Mouse (Mus musculus) kidney, adult 2 months (tissue): ENCODE measurements at regions not wholly inside any gene's neighbourhood (a gene's known extent, or its start where the extent isn't known, plus 50 kb on each side); places are given as distances from the start of the nearest gene placed in this dataset.
"Not testable (repeated sequence)": the region's sequence is repeated elsewhere in the genome, so short reads cannot be mapped to it uniquely, and the experiment has no call there.

Source experiments
- DNase-seq: peaks from one replicate; pipeline ENCODE4 v3.0.0; 2021
- H3K27ac ChIP-seq: fragments of 200-500 bp; 2 replicates; pipeline ENCODE4 v1.5.1; 2012; ENCODE audit warnings: low read depth, low read length, control low read depth, inconsistent platforms; ENCODE audit not compliant: insufficient read depth
- H3K27me3 ChIP-seq: fragments of 200-500 bp; replicated peaks from 2 replicates; pipeline ENCODE4 v1.6.1; 2012; ENCODE audit warnings: mild to moderate bottlenecking, moderate library complexity, low read length, inconsistent platforms; ENCODE audit not compliant: control insufficient read depth, insufficient read depth
- H3K36me3 ChIP-seq: fragments of 200-500 bp; 2 replicates; pipeline ENCODE4 v1.6.1; 2012; ENCODE audit warnings: mild to moderate bottlenecking, moderate library complexity, low read length, inconsistent platforms; ENCODE audit not compliant: control insufficient read depth, insufficient read depth
- H3K4me1 ChIP-seq: fragments of 200-500 bp; 2 replicates; pipeline ENCODE4 v1.6.1; 2011; ENCODE audit warnings: low read length; ENCODE audit not compliant: control insufficient read depth, insufficient read depth
- H3K4me3 ChIP-seq: fragments of 200-500 bp; 2 replicates; pipeline ENCODE4 v1.5.1; 2011; ENCODE audit warnings: mild to moderate bottlenecking, low read depth, low read length, control low read depth; ENCODE audit not compliant: insufficient read depth
- CTCF ChIP-seq: fragments of 200-500 bp; conservative IDR thresholded peaks from 2 replicates; pipeline ENCODE4 v1.5.1; 2011; ENCODE audit warnings: low read depth, mild to moderate bottlenecking, control low read depth, low read length, moderate library complexity, mixed read lengths; ENCODE audit not compliant: insufficient read depth, insufficient read length
- POLR2A ChIP-seq: fragments of 200-500 bp; IDR thresholded peaks from one replicate; pipeline ENCODE4 v1.6.1; 2011; ENCODE audit warnings: low read depth, low read length, control low read depth
- WGBS: fragments of 180-500 bp; shearing (Covaris S2); methylation state at CpG from one replicate; pipeline ENCODE4 v1.1.7; 2018; 5-methylcytosine and 5-hydroxymethylcytosine counted together

DNA sequence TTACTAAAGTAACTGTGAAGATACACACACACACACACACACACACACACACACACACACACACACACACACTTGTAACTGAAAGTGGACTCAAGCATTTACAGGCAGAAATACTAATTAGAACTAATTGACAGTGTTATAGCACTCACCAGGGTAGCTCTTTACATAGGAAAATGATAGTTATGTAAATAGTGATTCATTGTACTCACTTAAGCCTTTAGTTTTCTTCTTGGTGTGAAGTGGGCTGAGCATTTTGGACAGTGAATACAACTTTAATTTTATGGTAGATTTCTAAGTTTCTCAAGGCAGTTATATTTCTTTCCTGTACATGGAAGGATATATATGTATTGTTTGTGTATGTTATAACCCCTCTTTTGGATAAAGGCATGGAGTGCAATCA, 704.5 kb upstream of the Nr2f1 start:
- Histone ChIP-seq H3K27me3 (no peaks in the 10 kb centered on the region), H3K4me3 (no peak overlapping the region), H3K4me1 (no peaks in the 10 kb centered on the region), H3K36me3 (no peaks in the 10 kb centered on the region), H3K27ac (no peak overlapping the region)
- TF ChIP-seq CTCF: no peak
- no peak for TF ChIP-seq POLR2A
- DNase-seq: no peak

DNA sequence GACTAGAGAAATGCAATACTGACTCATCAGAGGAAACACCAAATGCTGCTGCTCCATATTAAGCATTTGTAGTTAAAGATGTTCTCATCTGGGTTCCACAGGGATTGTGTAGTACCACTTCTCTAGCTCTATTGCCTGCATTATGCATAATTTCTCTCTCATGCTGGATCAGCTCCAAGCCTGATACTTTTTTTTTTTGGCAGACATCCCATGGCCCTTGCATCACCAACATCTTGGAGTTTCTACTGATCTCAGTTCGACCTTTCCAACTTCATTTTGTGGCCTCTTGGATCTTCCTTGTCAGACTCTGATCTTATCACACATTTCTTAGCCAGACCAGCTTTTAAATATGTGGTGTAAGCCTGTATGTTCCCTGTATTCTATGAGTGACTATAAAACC, 701.1 kb upstream of the Nr2f1 start:
- Histone ChIP-seq H3K27ac (no peak overlapping the region), H3K4me3 (no peak overlapping the region), H3K27me3 (no peaks in the 10 kb centered on the region), H3K36me3 (no peaks in the 10 kb centered on the region), H3K4me1 (no peaks in the 10 kb centered on the region)
- 59% methylated on average over 1 of the region's 1 CpGs for WGBS
- TF ChIP-seq POLR2A (no peak), CTCF (no peak)
- no peak for DNase-seq

DNA sequence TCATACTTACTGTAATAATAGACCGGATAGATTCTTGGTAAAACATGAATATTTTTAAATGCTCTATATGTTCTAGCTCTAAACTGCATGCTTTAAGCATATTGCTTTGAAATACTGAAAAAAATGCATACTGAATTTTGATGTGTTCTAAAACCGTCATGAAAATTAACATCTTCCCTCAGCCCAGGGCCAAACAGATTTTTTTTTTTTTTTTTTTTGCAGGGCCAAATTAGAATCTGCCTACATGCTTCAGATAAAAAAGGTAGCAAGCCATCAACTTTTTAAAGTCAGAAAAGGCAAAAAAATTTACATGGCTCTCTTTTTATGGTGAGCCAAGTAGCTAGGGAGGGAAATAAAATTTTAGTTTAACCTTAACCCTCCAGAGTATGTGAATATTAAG, 692.7 kb upstream of the Nr2f1 start:
- Histone ChIP-seq H3K4me1 (no peaks in the 10 kb centered on the region), H3K4me3 (no peak overlapping the region), H3K36me3 (no peaks in the 10 kb centered on the region), H3K27me3 (no peaks in the 10 kb centered on the region), H3K27ac (no peak overlapping the region)
- TF ChIP-seq CTCF (no peak), POLR2A (no peak)
- WGBS: 85% methylated on average over 2 of the region's 2 CpGs
- DNase-seq: no peak

DNA sequence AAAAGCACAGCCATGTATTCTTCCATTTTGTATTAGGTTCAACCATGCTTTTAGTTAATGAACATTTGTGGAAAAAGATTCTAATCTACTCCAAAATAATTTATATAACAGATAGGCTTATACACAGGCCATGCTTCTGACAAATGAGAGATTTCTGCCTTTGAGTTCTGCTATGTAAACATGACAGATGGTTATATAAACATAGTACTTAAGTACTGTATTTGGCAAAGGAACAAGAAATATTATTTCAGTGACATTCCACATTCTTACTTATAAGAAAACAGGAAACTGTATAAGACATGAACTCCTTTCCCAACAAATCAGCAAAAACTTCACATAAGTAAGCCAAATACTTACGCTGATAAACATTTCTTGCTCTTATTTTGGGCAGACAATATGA, 683.5 kb upstream of the Nr2f1 start:
- Histone ChIP-seq H3K27me3 (no peaks in the 10 kb centered on the region), H3K36me3 (no peaks in the 10 kb centered on the region), H3K4me3 (no peak overlapping the region), H3K27ac (no peak overlapping the region), H3K4me1 (no peaks in the 10 kb centered on the region)
- 68% methylated on average over 1 of the region's 1 CpGs for WGBS
- TF ChIP-seq CTCF: no peak
- no peak for TF ChIP-seq POLR2A
- DNase-seq: no peak

DNA sequence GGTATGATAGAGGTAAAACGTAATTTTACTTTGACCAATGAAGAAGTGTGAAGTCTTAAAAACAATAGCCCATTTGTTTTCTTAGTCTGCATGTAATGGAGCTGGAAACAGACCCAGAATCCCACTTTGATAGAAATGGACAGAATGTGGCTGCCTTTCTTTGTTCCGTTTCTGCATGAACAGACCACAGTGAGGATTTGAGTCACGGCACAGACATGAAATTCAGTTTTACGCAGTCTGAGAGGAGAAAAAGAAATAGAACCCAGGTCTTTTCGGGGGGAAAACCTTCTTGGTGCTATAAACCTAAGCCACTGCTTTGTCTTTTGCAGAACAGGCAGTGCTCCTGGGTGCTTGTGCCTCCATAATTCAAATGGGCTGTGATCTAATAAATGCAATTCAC, 673.0 kb upstream of the Nr2f1 start:
- H3K27me3 ChIP-seq: no peaks in the 10 kb centered on the region
- H3K36me3 ChIP-seq: no peaks in the 10 kb centered on the region
- H3K4me1 ChIP-seq: no peaks in the 10 kb centered on the region
- no peak for DNase-seq
- no peak overlapping the region for H3K4me3 ChIP-seq
- 59% methylated on average over 5 of the region's 5 CpGs for WGBS
- no peak for TF ChIP-seq CTCF
- TF ChIP-seq POLR2A: no peak
- no peak overlapping the region for H3K27ac ChIP-seq

DNA sequence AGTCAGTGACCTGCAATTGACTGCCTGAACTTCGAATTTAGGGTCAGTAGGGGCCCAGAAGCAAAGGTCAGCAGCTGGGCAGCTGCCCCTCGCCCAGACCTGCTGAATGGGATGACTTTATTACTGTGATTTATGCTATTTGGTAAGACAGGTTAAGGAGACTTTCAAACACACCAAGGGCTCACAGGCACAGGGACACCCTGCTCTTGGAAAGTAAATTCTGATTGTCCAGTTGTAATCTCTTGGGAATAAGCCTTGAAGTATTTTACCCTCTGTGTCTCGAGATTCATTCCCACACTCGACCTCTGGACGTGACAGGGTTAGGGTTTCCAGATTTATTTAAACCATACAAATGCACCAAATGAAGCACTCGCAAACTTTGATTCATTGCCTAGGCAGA, 672.4 kb upstream of the Nr2f1 start:
- 27% methylated on average over 6 of the region's 6 CpGs for WGBS
- no peak for DNase-seq
- H3K4me3 ChIP-seq: no peak overlapping the region
- TF ChIP-seq CTCF (no peak), POLR2A (no peak)
- H3K36me3 ChIP-seq: no peaks in the 10 kb centered on the region
- H3K27me3 ChIP-seq: no peaks in the 10 kb centered on the region
- no peaks in the 10 kb centered on the region for H3K4me1 ChIP-seq
- H3K27ac ChIP-seq: no peak overlapping the region

DNA sequence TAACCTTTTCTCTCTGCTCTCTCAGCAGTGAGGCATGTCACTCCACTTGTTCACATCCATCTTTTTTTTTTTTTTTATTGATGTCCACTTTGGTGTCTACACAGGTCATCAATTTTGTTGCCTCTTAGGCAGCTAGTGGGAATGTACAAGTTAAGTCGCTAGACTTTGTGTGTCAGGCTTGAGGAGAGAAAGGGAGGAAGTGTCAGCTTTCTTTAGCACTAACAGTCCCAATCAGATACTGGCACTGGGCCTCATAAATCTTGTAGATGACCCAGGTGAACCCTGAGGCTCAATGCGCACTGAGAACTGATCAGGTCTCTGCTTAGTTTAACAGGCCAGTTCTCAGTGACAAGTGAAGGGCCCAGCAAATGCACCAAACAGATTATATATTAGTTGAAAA, 671.7 kb upstream of the Nr2f1 start:
- H3K27ac ChIP-seq: no peak overlapping the region
- DNase-seq: no peak
- no peaks in the 10 kb centered on the region for H3K4me1 ChIP-seq
- no peak overlapping the region for H3K4me3 ChIP-seq
- WGBS: 45% methylated on average over 2 of the region's 2 CpGs
- TF ChIP-seq CTCF (no peak), POLR2A (no peak)
- no peaks in the 10 kb centered on the region for H3K27me3 ChIP-seq
- no peaks in the 10 kb centered on the region for H3K36me3 ChIP-seq

DNA sequence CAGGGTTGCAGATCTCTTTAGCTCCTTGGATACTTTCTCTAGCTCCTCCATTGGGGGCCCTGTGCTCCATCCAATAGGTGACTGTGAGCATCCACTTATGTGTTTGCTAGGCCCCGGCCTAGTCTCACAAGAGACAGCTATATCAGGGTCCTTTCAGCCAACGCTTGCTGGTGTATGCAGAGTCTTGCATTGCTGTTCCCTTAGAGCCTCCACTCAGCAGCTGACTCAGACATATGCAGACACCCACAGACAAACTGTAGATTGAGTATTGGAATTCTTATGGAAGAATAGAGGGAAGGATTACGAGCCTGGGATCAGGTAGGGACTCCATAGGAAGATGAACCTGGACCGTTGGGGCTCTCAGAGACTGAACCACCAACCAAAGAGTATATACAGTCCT, 624.8 kb upstream of the Nr2f1 start:
- not testable (repeated sequence) for H3K4me1 ChIP-seq, H3K27ac ChIP-seq
- 93% methylated on average over 4 of the region's 4 CpGs for WGBS

More for the DNA sequence above, 624.8 kb upstream of the Nr2f1 start:
- DNase-seq, H3K36me3 ChIP-seq, H3K4me3 ChIP-seq, H3K27me3 ChIP-seq: not testable (repeated sequence)
